Mouse (Mus musculus) 3134 (cell line): ENCODE results near the gene Gm49661.

ENCODE experiments used
- DNase-seq: peaks from one replicate; pipeline ENCODE4 v3.0.0-alpha.2; 2011; ENCODE audit warnings: low spot score; ENCODE audit not compliant: insufficient read length; ENCODE audit errors: extremely low read depth

Gm49661 gene

GRCm38 (mm10) chr8:84984294-84985048, 15.2 kb upstream of the Gm49661 start:
- DNase-seq = peak; percentile 58

GRCm38 (mm10) chr8:84982499-84983011, 13.3 kb upstream of the Gm49661 start:
- DNase-seq = peak; percentile 33

GRCm38 (mm10) chr8:84981644-84982498, 12.6 kb upstream of the Gm49661 start:
- peak; percentile 69 for DNase-seq

GRCm38 (mm10) chr8:84980622-84981358, 11.6 kb upstream of the Gm49661 start:
- peak; percentile 92 for DNase-seq

- peak; percentile 94 for DNase-seq
Observed at GRCm38 (mm10) chr8:84979599-84980421, 10.6 kb upstream of the Gm49661 start.

GRCm38 (mm10) chr8:84978248-84978940, 9.2 kb upstream of the Gm49661 start, which contains the start of gene Junb:
Gene Junb (minus strand): TSS chr8:84978718.
- DNase-seq = peak; percentile 98

GRCm38 (mm10) chr8:84977435-84978247, 8.4 kb upstream of the Gm49661 start:
- DNase-seq = peak; percentile 82

- DNase-seq = no peak
Observed at GRCm38 (mm10) chr8:84976763-84977434, 7.7 kb upstream of the Gm49661 start.

- DNase-seq = peak; percentile 93
Observed at GRCm38 (mm10) chr8:84976031-84976762, 7.0 kb upstream of the Gm49661 start.

- peak; percentile 55 for DNase-seq
Observed at GRCm38 (mm10) chr8:84975434-84975833, 6.2 kb upstream of the Gm49661 start.

- no peak for DNase-seq
Observed at GRCm38 (mm10) chr8:84974543-84975142, 5.4 kb upstream of the Gm49661 start.

- DNase-seq = no peak
Observed at GRCm38 (mm10) chr8:84973803-84974542, 4.7 kb upstream of the Gm49661 start.

GRCm38 (mm10) chr8:84973079-84973478, 3.8 kb upstream of the Gm49661 start:
- DNase-seq = no peak

- DNase-seq = no peak
Observed at GRCm38 (mm10) chr8:84970913-84971312, 1.7 kb upstream of the Gm49661 start.

GRCm38 (mm10) chr8:84970135-84970790, 1.0 kb upstream of the Gm49661 start:
- DNase-seq = no peak

GRCm38 (mm10) chr8:84968650-84969049, 583 bp downstream of the Gm49661 start:
- no peak for DNase-seq
